Mouse (Mus musculus): ENCODE results near the gene Lrfn3.

The Lrfn3 gene

DNA sequence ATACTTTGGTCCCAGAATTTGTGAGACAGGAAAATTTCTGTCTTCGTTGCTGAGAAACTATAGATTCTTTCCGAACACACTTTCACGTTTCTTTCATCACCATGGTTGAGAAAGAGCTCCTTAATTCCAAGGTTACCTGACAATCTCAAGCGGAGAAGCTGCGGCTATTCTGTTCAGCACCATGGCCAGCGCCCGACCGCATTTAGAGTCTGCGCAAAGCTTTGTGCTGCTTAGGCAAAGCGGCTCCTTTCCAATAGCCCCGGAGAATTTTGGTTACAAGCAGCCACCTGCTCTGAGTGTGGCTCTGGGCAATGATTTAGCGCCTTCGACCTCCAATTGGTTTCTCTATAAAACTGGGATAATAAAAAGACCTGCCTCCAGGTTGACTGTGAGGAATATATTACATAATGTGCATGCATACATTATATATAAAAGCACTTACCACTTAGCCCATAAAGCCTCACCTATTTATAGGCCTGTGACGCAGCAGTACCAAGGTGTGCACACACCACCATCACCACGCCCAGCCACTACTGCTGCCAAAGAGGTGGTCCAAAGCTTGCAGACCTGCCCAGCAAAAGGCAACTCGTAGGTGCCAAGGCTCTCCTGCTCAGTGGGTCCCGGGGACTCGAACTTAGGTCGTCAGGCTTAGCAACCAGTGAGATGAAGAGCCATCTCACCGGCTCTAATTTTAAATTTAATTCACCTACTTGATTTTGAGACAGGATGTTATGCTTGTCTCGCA is 15.8 kb downstream of the Lrfn3 start:
- DNase-seq (ENCODE audit: low spot score in 2 of 2) = no peak

DNA sequence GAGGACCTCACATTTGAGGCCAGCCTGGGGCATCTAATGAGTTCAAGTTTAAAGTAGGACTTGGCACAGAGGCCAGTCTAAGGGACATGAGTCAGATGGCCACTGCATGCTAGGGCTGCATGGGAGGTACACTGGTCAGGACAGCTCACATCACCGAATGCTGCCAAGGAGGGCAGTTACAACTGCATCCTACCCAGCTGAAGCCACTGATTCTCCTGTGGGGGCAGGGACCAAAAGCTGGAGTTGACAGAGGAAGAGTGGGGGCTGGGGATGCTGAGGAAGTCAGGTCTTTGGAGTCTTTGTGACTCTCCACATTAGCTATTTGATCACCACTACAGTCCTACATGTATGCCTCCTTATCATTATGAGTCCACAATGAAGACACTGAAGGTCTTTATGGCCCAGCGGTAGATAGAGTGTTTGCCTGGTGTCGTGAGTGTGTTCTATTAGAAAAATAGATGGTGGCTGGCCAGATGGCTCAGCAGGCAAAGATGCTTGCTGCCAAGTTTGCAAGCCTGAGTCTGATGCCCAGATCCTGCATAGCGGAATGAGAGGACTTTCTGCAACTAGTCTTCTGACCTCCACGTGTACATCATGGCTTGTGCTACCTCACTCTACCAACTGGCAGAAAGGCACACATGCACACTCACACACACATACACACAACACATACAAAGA is 23.0 kb downstream of the Lrfn3 start:
- no peak for DNase-seq (ENCODE audit: low spot score in 2 of 2)

GRCm38 (mm10) chr7:30336384-30336783 is 26.2 kb downstream of the Lrfn3 start:
- DNase-seq (ENCODE audit: low spot score in 2 of 2) = peak; percentile 80 to 90

DNA sequence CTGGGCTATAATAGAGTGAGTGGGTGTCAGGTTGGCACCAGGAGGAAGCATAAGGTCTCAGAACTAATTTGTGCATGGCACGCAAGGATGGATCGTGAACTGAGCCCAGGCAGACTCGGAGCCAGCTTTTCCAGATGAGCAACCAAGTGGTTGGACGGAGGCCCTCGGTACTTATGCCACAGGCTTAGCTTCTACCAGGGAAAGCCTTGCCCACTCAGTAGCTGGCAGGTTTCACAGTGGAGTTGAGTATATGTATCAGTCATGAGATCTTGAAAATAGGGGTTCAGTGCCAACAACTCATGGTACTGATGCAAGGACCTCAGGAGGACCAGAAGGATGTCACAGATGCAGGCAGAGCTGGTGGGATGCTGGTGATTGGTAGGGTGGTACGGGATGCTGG is 26.9 kb downstream of the Lrfn3 start:
- no peak for DNase-seq (ENCODE audit: low spot score in 2 of 2)

DNA sequence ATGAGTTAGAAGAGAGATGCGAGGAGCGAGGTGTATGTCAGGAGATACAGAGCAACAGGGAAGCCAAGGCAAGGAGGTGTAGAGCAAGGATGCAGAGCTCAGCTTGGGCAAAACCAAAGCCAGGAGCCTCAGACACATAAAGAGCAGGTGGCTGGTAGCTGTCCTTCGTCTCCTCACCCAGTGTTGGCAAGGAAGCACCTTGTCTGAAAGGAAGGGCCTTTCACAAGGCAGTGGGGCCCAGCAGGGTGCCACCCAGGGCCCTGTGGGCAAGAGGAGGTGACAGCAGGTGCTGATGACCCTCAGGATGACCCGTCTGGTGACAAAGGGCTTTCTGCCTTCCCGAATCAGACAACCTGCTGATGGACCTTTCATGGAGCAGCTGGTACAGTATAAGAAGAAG is 28.0 kb downstream of the Lrfn3 start:
- DNase-seq (ENCODE audit: low spot score in 2 of 2) = no peak

DNA sequence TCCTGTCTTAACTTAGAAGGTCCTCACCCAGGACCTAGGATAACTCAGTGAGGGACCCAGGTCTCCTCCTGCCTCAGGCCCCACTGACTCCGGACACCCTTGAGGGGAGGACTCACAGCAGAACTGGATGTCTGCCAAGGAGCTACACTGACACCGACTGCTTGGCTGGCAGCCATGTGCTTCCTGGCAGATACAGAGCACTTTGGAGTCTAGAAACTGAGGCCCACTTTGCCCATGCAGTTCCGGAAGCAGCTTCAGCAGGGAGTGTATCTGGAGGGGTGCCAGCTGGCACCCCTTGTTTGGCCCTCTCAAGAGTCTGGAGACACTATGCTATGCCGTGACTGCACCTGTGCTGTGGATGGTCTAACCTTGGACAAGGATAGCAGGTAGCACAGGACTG is 29.1 kb downstream of the Lrfn3 start:
- peak; percentile 38 to 66 for DNase-seq (ENCODE audit: low spot score in 2 of 2)

GRCm38 (mm10) chr7:30332622-30333259 is 29.8 kb downstream of the Lrfn3 start:
- DNase-seq (ENCODE audit: low spot score in 2 of 2) = no peak

DNA sequence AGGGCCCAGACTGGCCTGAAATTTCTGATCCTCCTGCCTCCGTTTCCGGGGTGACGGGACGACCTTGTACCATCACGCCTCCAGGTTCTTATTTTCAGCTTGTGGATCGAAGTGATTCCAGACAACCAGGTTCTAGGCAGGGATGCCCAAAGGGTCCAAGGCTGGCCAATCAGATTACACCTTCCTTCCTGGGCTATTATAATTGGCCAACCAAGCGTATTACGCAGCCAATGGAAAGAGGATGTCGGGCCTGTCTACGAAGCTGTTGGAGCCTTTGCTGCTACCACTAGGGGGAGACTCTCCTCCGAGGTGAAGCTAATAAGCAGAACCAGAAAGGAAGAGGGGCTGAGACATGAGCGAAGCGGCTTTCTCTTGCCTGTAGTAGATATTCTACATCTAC is 30.7 kb downstream of the Lrfn3 start:
- peak; percentile 74 to 82 for DNase-seq (ENCODE audit: low spot score in 2 of 2)

DNA sequence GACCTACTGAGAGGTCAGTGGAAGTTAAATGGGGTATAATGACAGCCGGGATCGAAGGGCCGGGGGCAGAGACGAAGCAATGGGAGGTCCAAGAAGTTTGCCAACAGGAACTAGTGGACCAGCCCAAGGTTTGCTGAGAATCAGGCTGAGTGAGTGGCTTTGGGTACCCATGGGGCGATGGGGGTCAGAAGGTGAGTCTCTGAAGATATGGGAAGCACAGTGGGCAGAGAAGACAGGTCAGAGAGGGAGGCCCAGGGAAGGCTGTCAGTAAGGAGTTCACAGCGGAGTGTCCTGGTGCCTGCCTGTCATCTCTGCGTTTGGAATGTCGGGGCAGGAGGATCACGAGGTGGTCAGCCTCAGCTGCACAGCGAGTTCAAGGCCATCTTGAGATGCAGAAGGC is 34.2 kb downstream of the Lrfn3 start:
- DNase-seq (ENCODE audit: low spot score in 2 of 2) = no peak

DNA sequence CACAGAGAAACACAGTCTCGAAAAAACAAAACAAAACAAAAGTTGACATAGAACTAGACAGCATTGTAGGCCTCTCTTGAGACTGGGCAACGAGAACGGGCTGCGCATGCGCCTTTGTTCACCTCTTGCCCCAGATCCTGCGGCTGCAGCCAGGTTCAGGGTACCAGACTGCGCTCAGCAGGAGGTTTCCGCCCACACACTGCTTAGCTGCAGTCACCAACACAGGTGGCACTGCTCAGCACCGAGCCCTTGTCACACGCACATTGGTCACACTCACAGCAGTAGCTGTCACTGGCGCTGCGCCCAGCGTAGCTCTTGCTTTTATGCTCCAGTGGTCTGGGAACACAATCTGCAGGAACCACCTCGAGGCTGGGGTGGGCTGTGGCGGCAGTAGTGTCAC is 35.4 kb downstream of the Lrfn3 start:
- no peak for DNase-seq (ENCODE audit: low spot score in 2 of 2)

- DNase-seq (ENCODE audit: low spot score in 2 of 2) = no peak
Observed at GRCm38 (mm10) chr7:30326427-30326826, 36.1 kb downstream of the Lrfn3 start.

- no peak for DNase-seq (ENCODE audit: low spot score in 2 of 2)
Observed at GRCm38 (mm10) chr7:30325364-30325763, 37.2 kb downstream of the Lrfn3 start.

- no peak for DNase-seq (ENCODE audit: low spot score in 2 of 2)
Observed at GRCm38 (mm10) chr7:30324300-30324944, 38.1 kb downstream of the Lrfn3 start.

- DNase-seq (ENCODE audit: low spot score in 2 of 2) = no peak
Observed at GRCm38 (mm10) chr7:30323795-30324194, 38.8 kb downstream of the Lrfn3 start, which contains the start of gene Sdhaf1. Gene Sdhaf1, minus strand, starts transcription at chr7:30323895.

GRCm38 (mm10) chr7:30322865-30323264 is 39.7 kb downstream of the Lrfn3 start:
- no peak for DNase-seq (ENCODE audit: low spot score in 2 of 2)

DNA sequence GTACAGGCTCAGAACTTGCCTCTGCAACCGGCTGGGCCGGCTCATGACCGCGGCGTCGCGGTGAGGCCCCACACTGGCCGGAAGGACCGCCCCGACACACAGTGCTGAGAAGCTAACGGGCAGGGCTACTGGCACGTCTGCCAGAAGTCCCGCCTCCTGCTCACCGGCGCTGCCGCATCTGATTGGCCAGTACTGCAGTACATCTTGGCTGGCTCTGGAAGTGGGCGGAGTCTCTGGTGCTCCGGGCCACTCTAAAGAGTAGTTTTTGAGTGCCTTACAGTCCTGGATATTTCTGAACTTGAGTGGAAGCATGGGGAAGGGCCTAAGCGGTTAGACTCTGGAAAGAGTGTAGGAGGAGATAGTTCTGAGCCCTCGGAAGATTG is 40.3 kb downstream of the Lrfn3 start:
- peak; percentile 90 to 93 for DNase-seq (ENCODE audit: low spot score in 2 of 2)

- peak in 1 of 2 experiments; percentile 41 for DNase-seq (ENCODE audit: low spot score in 2 of 2)
Observed at GRCm38 (mm10) chr7:30321539-30322284, 40.9 kb downstream of the Lrfn3 start, which contains the start of gene E130208F15Rik. Gene E130208F15Rik, plus strand, starts transcription at chr7:30321740.

DNA sequence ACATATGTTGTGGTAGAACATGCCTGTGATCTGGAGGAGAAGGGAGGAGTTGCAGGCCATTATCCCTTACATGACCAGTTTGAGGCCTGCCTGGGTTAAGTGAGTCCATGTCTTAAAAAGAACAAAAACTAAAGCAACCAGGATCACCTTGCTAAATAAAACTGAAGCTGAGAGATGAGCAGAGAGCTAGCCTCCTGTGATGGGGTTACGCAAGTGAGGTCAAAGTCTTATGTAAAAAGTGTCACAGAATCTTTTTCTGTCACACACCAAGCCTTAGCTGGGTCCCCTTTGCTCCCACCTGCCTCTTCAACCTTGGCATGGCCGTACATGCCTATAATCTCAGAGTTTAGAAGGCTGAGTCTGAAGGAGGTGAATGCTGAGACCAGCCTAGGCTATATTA is 41.6 kb downstream of the Lrfn3 start:
- DNase-seq (ENCODE audit: low spot score in 2 of 2) = no peak

DNA sequence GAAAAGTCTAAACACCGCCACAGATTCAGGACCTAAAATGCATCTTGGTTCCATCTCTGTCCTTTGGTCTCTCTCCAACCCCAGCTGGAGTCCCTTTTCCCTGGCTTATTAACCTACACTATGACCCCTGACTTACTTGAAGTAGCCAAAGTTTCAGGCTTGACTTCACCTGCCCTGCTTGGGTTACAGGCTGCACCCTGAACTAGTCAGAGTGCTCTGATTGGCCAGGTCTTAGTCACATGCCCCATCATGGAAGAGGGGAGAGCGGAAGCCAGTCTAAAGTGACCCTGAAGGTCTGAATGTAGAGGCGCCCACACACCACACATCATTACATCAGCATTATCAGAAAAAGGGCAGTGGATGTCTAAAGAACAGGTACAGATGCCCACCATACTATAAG is 44.4 kb downstream of the Lrfn3 start:
- DNase-seq (ENCODE audit: low spot score in 2 of 2) = no peak

GRCm38 (mm10) chr7:30315559-30316529 is 46.7 kb downstream of the Lrfn3 start:
- no peak for DNase-seq (ENCODE audit: low spot score in 2 of 2)

Data from frontal cortex, postnatal 25 days (tissue).